Mouse (Mus musculus) heart, embryonic 16.5 days (tissue): ENCODE data around the gene Hsbp1. TPM values are rescaled to one million over a fixed set of nuclear protein-coding genes. Genes with fewer than 3 reads are reported as not detected.
A peak's percentile ranks its signal among the peaks of the same experiment; 100 is the strongest.
"Not testable (repeated sequence)": the region's sequence is repeated elsewhere in the genome, so short reads cannot be mapped to it uniquely, and the experiment has no call there.

ENCODE experiments used
- ATAC-seq: fragments of 200-750 bp; cut with Nextera tagmentation; replicated peaks from 2 replicates; pipeline ENCODE4 v1.8.0; 2017; ENCODE audit warnings: moderate number of reproducible peaks; ENCODE audit not compliant: insufficient read depth, low FRiP score; ENCODE audit errors: extremely low read depth
- H3K27ac ChIP-seq: fragments of 300-500 bp; sonication (generic); 2 replicates; pipeline ENCODE4 v1.5.1; 2014; ENCODE audit warnings: mild to moderate bottlenecking, low read length, control low read depth, moderate library complexity
- H3K27me3 ChIP-seq: fragments of 300-500 bp; sonication (generic); 2 replicates; pipeline ENCODE4 v1.6.1; 2014; ENCODE audit warnings: low read length, mixed read lengths; ENCODE audit not compliant: control insufficient read depth, insufficient read depth
- H3K36me3 ChIP-seq: fragments of 300-500 bp; sonication (generic); 2 replicates; pipeline ENCODE4 v1.6.1; 2014; ENCODE audit not compliant: control insufficient read depth, insufficient read depth
- H3K4me1 ChIP-seq: fragments of 300-500 bp; sonication (generic); 2 replicates; pipeline ENCODE4 v1.6.1; 2014; ENCODE audit warnings: low read length, mixed read lengths; ENCODE audit not compliant: control insufficient read depth, insufficient read depth
- H3K4me2 ChIP-seq: fragments of 300-500 bp; sonication (generic); 2 replicates; pipeline ENCODE4 v1.6.1; 2014; ENCODE audit warnings: low read depth, mild to moderate bottlenecking, control low read depth, low read length
- H3K4me3 ChIP-seq: fragments of 300-500 bp; sonication (generic); 2 replicates; pipeline ENCODE4 v1.5.1; 2014; ENCODE audit warnings: mild to moderate bottlenecking, control low read depth, low read length
- H3K9ac ChIP-seq: fragments of 300-500 bp; sonication (generic); 2 replicates; pipeline ENCODE4 v1.6.1; 2014; ENCODE audit warnings: low read length, control low read depth
- H3K9me3 ChIP-seq: fragments of 300-500 bp; sonication (generic); replicated peaks from 2 replicates; pipeline ENCODE4 v1.6.1; 2016; ENCODE audit warnings: low read length; ENCODE audit not compliant: control insufficient read depth
- WGBS: fragments of 180-500 bp; shearing (Covaris S2); extraction: QIAGEN DNeasy Blood & Tissue Kit; methylation state at CpG from one replicate; pipeline ENCODE4 v1.1.7; 2014; 5-methylcytosine and 5-hydroxymethylcytosine counted together
- polyA plus RNA-seq: library from polyadenylated mRNA; unstranded; fragments of >200 nt; fragmentation: Nextera tagmentation; extraction: Ambion mirVana; gene quantifications from 2 replicates; pipeline ENCODE4 v1.2.1, GENCODE M21; 2015

Hsbp1 gene
- polyA plus RNA-seq, 1 experiment from 2014 or later: 296 TPM

DNA sequence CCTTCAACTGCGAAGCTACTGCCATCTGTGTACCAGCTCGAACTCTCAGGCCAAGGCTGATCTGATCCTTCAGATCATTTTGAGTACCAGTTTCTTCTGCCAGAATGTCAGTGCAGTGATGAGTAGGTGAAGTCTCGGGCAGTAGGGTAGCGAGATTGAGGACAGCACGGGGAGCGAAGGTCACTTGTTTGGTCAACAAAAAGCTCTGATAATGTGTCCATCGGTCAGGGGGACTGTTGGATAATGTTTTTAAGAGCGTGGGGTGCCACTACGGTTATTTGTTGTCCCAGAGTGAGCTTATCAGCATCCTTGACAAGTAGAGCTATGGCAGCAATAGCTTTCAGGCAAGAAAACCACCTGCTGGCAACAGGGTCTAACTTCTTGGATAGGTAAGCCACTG lies 30.4 kb downstream of the Hsbp1 start:
- not testable (repeated sequence) for ATAC-seq

DNA sequence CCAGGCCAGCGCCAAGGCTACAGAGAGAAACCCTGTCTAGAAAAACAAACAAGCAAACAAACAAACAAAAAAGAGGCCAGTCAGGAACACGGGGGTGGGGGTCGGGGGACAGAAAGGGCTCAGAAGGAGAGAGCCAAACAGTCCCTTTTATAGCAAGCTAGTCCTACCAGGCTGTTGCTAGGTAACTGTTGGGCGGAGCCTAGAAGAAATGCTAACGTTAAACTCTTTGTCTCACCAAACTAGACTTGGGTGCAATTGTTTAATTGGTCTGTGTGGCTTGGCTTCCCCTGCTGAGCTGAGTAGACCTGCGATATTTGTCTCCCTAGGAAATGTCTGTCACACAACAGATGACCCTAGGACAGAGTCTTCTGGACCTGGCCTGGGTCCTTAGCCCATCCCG lies 34.2 kb downstream of the Hsbp1 start:
- no peak overlapping the region for H3K9ac ChIP-seq
- H3K4me2 ChIP-seq: no peak overlapping the region
- ATAC-seq: no peak
- no peaks in the 10 kb centered on the region for H3K36me3 ChIP-seq
- no peaks in the 10 kb centered on the region for H3K27me3 ChIP-seq
- H3K9me3 ChIP-seq: no peaks in the 10 kb centered on the region
- WGBS: 75% methylated on average over 7 of the region's 7 CpGs
- H3K4me1 ChIP-seq: no peaks in the 10 kb centered on the region
- H3K27ac ChIP-seq: no peak overlapping the region
- H3K4me3 ChIP-seq: no peak overlapping the region

More for the DNA sequence above, 30.4 kb downstream of the Hsbp1 start:
- H3K4me1 ChIP-seq, H3K36me3 ChIP-seq, H3K9ac ChIP-seq, H3K4me3 ChIP-seq, H3K27me3 ChIP-seq, H3K27ac ChIP-seq, H3K9me3 ChIP-seq, H3K4me2 ChIP-seq: not testable (repeated sequence)
- 71% methylated on average over 9 of the region's 9 CpGs for WGBS

DNA sequence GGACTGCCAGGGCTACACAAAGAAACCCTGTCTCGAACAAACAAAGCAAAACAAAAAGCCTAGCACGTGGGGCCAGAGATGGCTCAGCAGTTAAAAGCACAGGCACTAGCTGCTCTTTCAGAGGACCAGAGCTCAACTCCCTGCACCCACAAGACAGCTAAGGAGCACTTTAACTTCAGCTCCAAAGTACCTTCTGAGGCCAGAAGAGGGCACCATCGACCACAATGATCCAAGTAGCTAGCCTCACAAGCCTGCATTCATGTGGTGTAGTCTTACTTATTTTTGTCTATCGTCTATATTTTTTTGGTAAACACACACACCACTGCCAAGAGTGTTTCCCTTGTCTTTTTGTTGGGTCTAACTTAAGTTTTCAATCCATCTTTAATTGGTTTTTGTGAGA lies 36.3 kb downstream of the Hsbp1 start:
- ATAC-seq: no peak
- no peaks in the 10 kb centered on the region for H3K36me3 ChIP-seq
- H3K27ac ChIP-seq: no peak overlapping the region
- no peak overlapping the region for H3K4me2 ChIP-seq
- H3K9ac ChIP-seq: no peak overlapping the region
- H3K4me1 ChIP-seq: no peaks in the 10 kb centered on the region
- WGBS: 34% methylated on average over 4 of the region's 4 CpGs
- no peak overlapping the region for H3K4me3 ChIP-seq
- H3K9me3 ChIP-seq: no peaks in the 10 kb centered on the region
- no peaks in the 10 kb centered on the region for H3K27me3 ChIP-seq

DNA sequence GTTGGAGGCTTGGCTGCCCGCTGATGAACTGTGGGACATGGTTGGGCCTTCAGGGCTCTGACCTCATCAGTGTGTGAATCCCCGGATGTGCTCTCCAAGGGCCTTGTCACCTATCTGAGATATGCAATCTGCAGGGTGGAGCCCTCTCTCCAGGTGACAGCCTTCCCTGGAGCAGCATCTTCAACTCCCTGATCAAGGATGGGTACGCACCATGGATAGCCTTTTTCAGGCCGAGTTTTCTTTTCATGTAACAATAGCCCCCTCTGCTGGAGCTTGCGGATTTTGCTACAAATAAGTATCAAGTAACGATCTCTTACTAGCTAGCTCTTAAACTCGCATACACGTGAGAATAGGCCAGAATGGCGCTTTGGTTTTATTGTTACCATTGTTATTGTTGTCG lies 40.2 kb downstream of the Hsbp1 start:
- Histone ChIP-seq H3K36me3 (no peaks in the 10 kb centered on the region), H3K9me3 (no peaks in the 10 kb centered on the region), H3K4me1 (no peaks in the 10 kb centered on the region), H3K9ac (no peak overlapping the region), H3K27ac (no peak overlapping the region), H3K4me3 (no peak overlapping the region), H3K4me2 (no peak overlapping the region), H3K27me3 (no peaks in the 10 kb centered on the region)
- no peak for ATAC-seq
- WGBS: 21% methylated on average over 10 of the region's 10 CpGs

DNA sequence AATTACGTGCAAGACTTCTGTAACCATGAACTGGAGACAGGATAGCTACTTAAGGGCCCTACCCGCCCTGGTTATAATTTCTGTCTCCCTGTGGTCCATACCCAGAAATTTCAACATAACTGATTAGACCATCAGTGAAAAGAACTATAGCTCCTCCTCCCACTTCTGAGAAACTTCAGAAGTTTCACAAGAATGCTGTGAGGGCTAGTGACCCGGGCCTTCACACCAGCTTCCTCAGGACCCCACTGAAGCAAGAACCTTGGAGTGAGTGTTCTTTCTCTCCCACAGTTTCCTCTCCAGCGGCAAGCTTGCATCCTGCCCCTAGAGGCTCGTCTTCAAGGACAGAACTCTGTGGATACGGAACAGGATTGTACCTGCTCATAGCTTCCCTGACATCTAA lies 41.6 kb downstream of the Hsbp1 start:
- Histone ChIP-seq H3K4me1 (no peaks in the 10 kb centered on the region), H3K27ac (no peak overlapping the region), H3K27me3 (no peaks in the 10 kb centered on the region), H3K9me3 (no peaks in the 10 kb centered on the region), H3K36me3 (no peaks in the 10 kb centered on the region), H3K9ac (no peak overlapping the region), H3K4me3 (no peak overlapping the region), H3K4me2 (no peak overlapping the region)
- no peak for ATAC-seq
- 71% methylated on average over 6 of the region's 6 CpGs for WGBS

DNA sequence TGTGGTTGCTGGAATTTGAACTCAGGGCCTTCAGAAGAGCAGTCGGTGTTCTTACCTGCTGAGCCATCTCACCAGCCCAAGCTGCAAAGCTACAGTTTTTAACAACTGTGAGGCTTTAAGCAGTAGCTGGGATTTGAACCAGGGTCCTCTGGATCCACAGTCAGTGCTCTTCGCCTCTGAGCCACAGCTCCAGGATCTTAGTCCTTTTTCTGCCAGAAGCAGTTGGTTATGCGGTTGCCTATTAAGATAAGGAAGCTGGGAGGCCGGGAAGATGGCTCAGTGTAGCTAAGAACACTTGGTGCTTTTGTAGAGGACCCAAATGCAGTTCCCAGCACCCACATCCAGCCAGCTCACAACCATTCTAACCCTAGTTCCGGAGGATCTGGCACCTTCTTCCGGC lies 42.7 kb downstream of the Hsbp1 start:
- no peak overlapping the region for H3K27ac ChIP-seq
- no peaks in the 10 kb centered on the region for H3K9me3 ChIP-seq
- H3K4me2 ChIP-seq: no peak overlapping the region
- no peak overlapping the region for H3K9ac ChIP-seq
- H3K36me3 ChIP-seq: no peaks in the 10 kb centered on the region
- no peaks in the 10 kb centered on the region for H3K4me1 ChIP-seq
- no peaks in the 10 kb centered on the region for H3K27me3 ChIP-seq
- H3K4me3 ChIP-seq: no peak overlapping the region
- WGBS: 63% methylated on average over 6 of the region's 6 CpGs
- no peak for ATAC-seq

DNA sequence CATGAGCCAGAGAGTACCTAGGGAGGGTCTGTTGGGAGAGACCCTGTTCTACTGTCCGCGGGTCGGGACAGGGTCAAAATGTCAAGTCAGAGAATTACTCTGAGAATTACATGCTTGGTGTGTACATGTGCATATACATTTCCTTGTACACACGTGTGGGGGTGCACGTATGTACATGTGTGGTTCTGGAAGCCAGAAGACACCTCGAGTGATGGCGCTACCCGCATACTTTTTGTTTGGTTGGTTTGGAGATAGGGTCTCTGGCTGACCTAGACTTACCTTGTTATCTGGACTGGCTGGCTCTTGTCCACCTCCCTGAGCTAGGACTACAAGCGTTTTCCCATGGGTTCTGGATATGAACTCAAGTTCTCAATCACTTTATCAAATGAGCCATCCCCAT lies 49.8 kb downstream of the Hsbp1 start:
- Histone ChIP-seq H3K36me3 (no peaks in the 10 kb centered on the region), H3K4me3 (peak overlapping the region; percentile 88), H3K4me2 (peak overlapping the region; percentile 97), H3K9ac (peak overlapping the region; percentile 92), H3K9me3 (no peaks in the 10 kb centered on the region), H3K27me3 (no peaks in the 10 kb centered on the region), H3K27ac (peak overlapping the region; percentile 80), H3K4me1 (peaks cover 18% of the 10 kb centered on the region)
- ATAC-seq: 0 out of 2 replicates have a peak, but pooled peaks have one; percentile 1
- 75% methylated on average over 9 of the region's 9 CpGs for WGBS

DNA sequence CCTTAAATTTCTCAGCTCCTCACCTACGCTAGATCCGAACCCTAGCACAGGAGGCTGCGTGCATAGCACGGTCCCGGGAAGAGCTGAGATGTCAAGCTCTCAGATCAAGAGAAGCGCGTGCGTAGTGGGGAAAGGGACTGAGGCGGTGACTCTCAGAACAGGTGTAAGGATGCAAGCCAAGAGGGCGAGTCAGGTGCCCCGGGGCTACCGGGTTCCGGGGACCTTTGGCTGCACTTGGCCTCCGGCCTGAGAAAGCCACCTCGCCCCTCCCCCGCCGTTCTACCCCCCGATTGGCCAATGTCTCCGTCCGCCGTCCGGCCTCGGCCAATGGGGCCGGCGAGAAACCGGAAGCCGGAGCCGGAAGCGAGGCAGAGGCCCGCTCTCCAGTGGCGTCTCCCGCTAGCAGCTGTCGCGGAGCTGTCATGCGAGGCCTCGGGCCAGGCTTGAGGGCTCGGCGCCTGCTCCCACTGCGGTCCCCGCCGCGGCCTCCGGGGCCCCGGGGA lies 50.3 kb downstream of the Hsbp1 start, which contains the start of gene Mlycd:
Gene Mlycd (plus strand): TSS at position 355 of the 503 bp plus-strand sequence.
- WGBS: 2% methylated on average over 39 of the region's 44 CpGs
- peak within 1 kb of the TSS; percentile 92 for H3K9ac ChIP-seq
- ATAC-seq: peak; percentile 94
- H3K27me3 ChIP-seq: no peaks in the 10 kb centered on the region
- H3K4me1 ChIP-seq: peaks cover 23% of the 10 kb centered on the region
- peak within 1 kb of the TSS; percentile 97 for H3K4me2 ChIP-seq
- no peaks in the 10 kb centered on the region for H3K36me3 ChIP-seq
- no peaks in the 10 kb centered on the region for H3K9me3 ChIP-seq
- peak within 1 kb of the TSS; percentile 92 for H3K27ac ChIP-seq
- H3K4me3 ChIP-seq: peak within 1 kb of the TSS; percentile 88

DNA sequence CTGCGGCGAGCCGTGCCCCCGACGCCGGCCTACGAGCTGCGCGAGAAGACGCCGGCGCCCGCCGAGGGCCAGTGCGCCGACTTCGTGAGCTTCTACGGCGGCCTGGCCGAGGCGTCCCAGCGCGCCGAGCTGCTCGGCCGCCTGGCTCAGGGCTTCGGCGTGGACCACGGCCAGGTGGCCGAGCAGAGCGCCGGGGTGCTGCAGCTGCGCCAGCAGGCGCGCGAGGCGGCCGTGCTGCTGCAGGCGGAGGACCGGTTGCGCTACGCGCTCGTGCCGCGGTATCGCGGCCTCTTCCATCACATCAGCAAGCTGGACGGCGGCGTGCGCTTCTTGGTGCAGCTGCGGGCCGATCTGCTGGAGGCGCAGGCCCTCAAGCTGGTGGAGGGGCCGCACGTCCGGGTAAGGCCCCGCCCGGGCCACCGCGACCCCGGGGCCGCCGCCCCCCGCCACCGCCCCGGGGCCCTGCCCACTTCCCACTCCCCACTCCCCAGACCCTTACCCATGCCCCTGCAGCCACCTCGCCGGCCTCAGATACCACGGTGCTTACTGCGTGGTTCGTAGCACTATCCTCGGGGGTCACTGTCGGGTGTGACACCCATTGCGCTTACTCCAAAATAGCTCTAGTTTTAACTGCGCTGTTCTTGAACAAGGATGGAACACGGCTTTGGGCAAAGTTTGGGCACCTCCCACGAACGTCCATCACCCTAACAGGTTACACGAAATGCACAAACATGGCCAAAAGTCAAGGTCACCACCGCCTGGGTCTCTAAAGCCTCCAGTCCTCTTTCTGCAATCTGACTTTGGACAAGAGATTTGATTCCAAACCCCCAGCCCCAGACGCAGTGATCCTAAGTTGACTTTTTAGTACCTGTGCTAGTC lies 51.0 kb downstream of the Hsbp1 start:
- no peaks in the 10 kb centered on the region for H3K9me3 ChIP-seq
- H3K27ac ChIP-seq: peak overlapping the region; percentile 92
- ATAC-seq: peak; percentile 35
- H3K4me2 ChIP-seq: peak overlapping the region; percentile 97
- H3K36me3 ChIP-seq: no peaks in the 10 kb centered on the region
- H3K9ac ChIP-seq: peak overlapping the region; percentile 92
- H3K27me3 ChIP-seq: no peaks in the 10 kb centered on the region
- peak overlapping the region; percentile 88 for H3K4me3 ChIP-seq
- WGBS: 4% methylated on average over 82 of the region's 83 CpGs
- peaks cover 25% of the 10 kb centered on the region for H3K4me1 ChIP-seq
